Mouse (Mus musculus): ENCODE measurements at regions not wholly inside any gene's neighbourhood (a gene's known extent, or its start where the extent isn't known, plus 50 kb on each side); places are given as distances from the start of the nearest gene placed in this dataset.
A peak's percentile ranks its signal among the peaks of the same experiment; 100 is the strongest.

GRCm38 (mm10) chr11:10798079-10798478 lies 315.9 kb upstream of the Vwc2 start:
- DNase-seq = no peak

- DNase-seq = no peak
Observed at GRCm38 (mm10) chr11:10840191-10840590, 273.8 kb upstream of the Vwc2 start.

- peak; percentile 4 for DNase-seq
Observed at GRCm38 (mm10) chr11:10841083-10841482, 272.9 kb upstream of the Vwc2 start.

GRCm38 (mm10) chr11:10872267-10872666 lies 241.8 kb upstream of the Vwc2 start:
- DNase-seq = no peak

GRCm38 (mm10) chr11:10893302-10893701 lies 220.7 kb upstream of the Vwc2 start:
- DNase-seq = no peak

- DNase-seq = no peak
Observed at GRCm38 (mm10) chr11:10923998-10924397, 190.0 kb upstream of the Vwc2 start.

GRCm38 (mm10) chr11:10952914-10953313 lies 161.1 kb upstream of the Vwc2 start:
- DNase-seq = peak; percentile 4
